Mouse (Mus musculus) myocyte (in vitro differentiated cells): Measurements from ENCODE around the gene Zfp961. TPM values are rescaled to one million over a fixed set of nuclear protein-coding genes. Genes with fewer than 3 reads are reported as not detected.
"Not testable (repeated sequence)": the region's sequence is repeated elsewhere in the genome, so short reads cannot be mapped to it uniquely, and the experiment has no call there.

Experiments used
- H3K27me3 ChIP-seq: one replicate; pipeline ENCODE4 v1.6.1; 2011; ENCODE audit not compliant: control insufficient read depth, insufficient read depth, insufficient read length
- H3K36me3 ChIP-seq: one replicate; pipeline ENCODE4 v1.6.1; 2011; ENCODE audit not compliant: control insufficient read depth, insufficient read depth
- H3K4me2 ChIP-seq: one replicate; pipeline ENCODE4 v1.6.1; 2011; ENCODE audit warnings: low read depth, control low read depth
- H3K4me3 ChIP-seq: one replicate; pipeline ENCODE4 v1.5.1; 2011; ENCODE audit warnings: mild to moderate bottlenecking, control low read depth, moderate library complexity
- H3K79me2 ChIP-seq: one replicate; pipeline ENCODE4 v1.6.1; 2011; ENCODE audit not compliant: control insufficient read depth, insufficient read depth
- H3ac ChIP-seq: one replicate; pipeline ENCODE4 v1.6.1; 2011; ENCODE audit not compliant: control insufficient read depth, insufficient read length
- CEBPB ChIP-seq: IDR thresholded peaks from 2 replicates; pipeline ENCODE4 v1.6.1; 2011; ENCODE audit warnings: mild to moderate bottlenecking, moderate library complexity; ENCODE audit not compliant: poor library complexity, insufficient read depth, severe bottlenecking
- E2F4 ChIP-seq: IDR thresholded peaks from one replicate; pipeline ENCODE4 v1.6.1; 2011; ENCODE audit warnings: mild to moderate bottlenecking, control low read depth, moderate library complexity; ENCODE audit not compliant: insufficient read depth
- MAX ChIP-seq: IDR thresholded peaks from one replicate; pipeline ENCODE4 v1.6.1; 2011; ENCODE audit warnings: low read depth, mild to moderate bottlenecking, control low read depth
- MYOD1 ChIP-seq, 3 experiments: IDR thresholded peaks; one replicate each; pipeline ENCODE4 v1.6.1; 2011; ENCODE audit warnings: control low read depth in 2 of 3, low read depth in 2 of 3, mild to moderate bottlenecking in 2 of 3, moderate library complexity in 1 of 3; ENCODE audit not compliant: insufficient read length in 2 of 3, control insufficient read depth in 1 of 3
- MYOG ChIP-seq, 3 experiments: IDR thresholded peaks; one replicate each; pipeline ENCODE4 v1.6.1; 2011; ENCODE audit warnings: control low read depth in 2 of 3, low read depth in 2 of 3, mild to moderate bottlenecking in 2 of 3; ENCODE audit not compliant: insufficient read length in 2 of 3, control insufficient read depth in 1 of 3, insufficient read depth in 1 of 3
- POLR2A ChIP-seq: IDR thresholded peaks from one replicate; pipeline ENCODE4 v1.6.1; 2011; ENCODE audit warnings: low read depth, mild to moderate bottlenecking, control low read depth, moderate library complexity; ENCODE audit not compliant: insufficient read length
- POLR2AphosphoS2 ChIP-seq: IDR thresholded peaks from one replicate; pipeline ENCODE4 v1.6.1; 2011; ENCODE audit warnings: low read depth, control low read depth; ENCODE audit not compliant: insufficient read length
- REST ChIP-seq: IDR thresholded peaks from one replicate; pipeline ENCODE4 v1.6.1; 2011; ENCODE audit warnings: mild to moderate bottlenecking, control low read depth, moderate library complexity; ENCODE audit not compliant: insufficient read depth, insufficient read length
- SRF ChIP-seq: IDR thresholded peaks from one replicate; pipeline ENCODE4 v1.6.1; 2011; ENCODE audit warnings: low read depth; ENCODE audit not compliant: control insufficient read depth, insufficient read length
- TCF12 ChIP-seq: IDR thresholded peaks from one replicate; pipeline ENCODE4 v1.6.1; 2011; ENCODE audit warnings: mild to moderate bottlenecking, control low read depth; ENCODE audit not compliant: poor library complexity, insufficient read depth, severe bottlenecking
- TCF3 ChIP-seq: IDR thresholded peaks from one replicate; pipeline ENCODE4 v1.6.1; 2011; ENCODE audit warnings: low read depth, control low read depth; ENCODE audit not compliant: insufficient read length
- USF1 ChIP-seq: IDR thresholded peaks from one replicate; pipeline ENCODE4 v1.6.1; 2011; ENCODE audit warnings: low read depth, mild to moderate bottlenecking, control low read depth, moderate library complexity
- polyA plus RNA-seq: library from polyadenylated mRNA; unstranded; fragments of >200 nt; fragmentation: generic; extraction: Trizol; gene quantifications from one replicate; pipeline ENCODE4 v1.2.1, GENCODE M21; 2012; ENCODE audit warnings: missing spikeins

The Zfp961 gene
- polyA plus RNA-seq, 1 experiment, result 2.7 TPM

DNA sequence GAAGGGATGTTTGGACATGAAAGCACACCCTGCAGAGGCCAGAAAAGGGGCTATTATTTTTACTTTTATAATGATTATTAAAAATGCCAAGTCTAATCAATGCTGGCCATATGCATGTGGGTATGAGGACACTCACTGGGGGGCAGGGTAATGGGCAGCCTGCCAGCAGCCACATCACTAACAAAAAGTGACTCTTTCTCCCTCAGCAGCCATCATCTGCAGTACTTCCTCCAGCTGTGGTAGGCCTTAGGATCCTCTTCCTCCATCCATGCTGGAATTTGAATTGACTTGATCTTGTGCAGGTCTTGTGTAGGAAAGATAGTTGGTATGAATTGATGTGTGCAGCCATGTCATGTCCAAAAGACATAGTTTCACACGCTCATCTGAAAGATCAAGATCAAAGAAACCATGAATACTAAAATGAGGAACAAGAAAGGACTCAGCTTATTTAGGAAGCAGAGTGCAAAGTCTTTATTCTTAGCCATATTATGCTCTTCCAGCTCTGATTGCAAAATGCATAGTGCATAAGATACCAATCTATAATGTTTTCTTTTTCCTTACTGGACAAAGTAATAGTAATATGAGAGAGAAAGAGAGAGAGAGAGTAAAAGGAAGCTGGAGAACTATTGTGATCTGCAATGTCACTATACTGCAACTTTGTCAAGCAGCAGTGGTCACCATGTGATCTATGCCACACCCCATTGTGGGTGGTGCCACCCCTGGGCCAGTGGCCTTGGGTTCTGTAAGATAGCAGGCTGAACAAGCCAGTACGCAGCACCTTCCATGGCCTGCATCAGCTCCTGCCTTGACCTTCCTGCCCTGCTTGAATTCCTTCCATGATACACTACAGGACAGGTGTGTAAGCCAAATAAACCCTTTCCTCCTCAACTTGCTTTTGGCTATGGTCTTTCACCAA is 10.3 kb upstream of the Zfp961 start:
- no peaks in the 10 kb centered on the region for H3K79me2 ChIP-seq

GRCm38 (mm10) chr8:71941776-71942175 is 9.1 kb upstream of the Zfp961 start:
- no peaks in the 10 kb centered on the region for H3K27me3 ChIP-seq
- TF ChIP-seq MYOG (IDR thresholded peaks at IDR 0.05; ENCODE audit: control insufficient read depth in 1 of 3, insufficient read depth in 1 of 3, insufficient read length in 2 of 3, low read depth in 2 of 3), result no peak
- TF ChIP-seq MAX, result no peak
- TF ChIP-seq MYOD1 (IDR thresholded peaks at IDR 0.05; ENCODE audit: control insufficient read depth in 1 of 3, insufficient read length in 2 of 3, low read depth in 2 of 3), result no peak
- no peak for TF ChIP-seq SRF
- no peak overlapping the region for H3K4me3 ChIP-seq
- H3ac ChIP-seq, result no peak overlapping the region
- no peak overlapping the region for H3K4me2 ChIP-seq
- no peaks in the 10 kb centered on the region for H3K36me3 ChIP-seq
- H3K79me2 ChIP-seq, result no peaks in the 10 kb centered on the region

More for the DNA sequence above, 10.3 kb upstream of the Zfp961 start:
- H3K4me3 ChIP-seq, result no peak overlapping the region
- H3ac ChIP-seq, result no peak overlapping the region
- no peak overlapping the region for H3K4me2 ChIP-seq
- H3K27me3 ChIP-seq, result no peaks in the 10 kb centered on the region
- H3K36me3 ChIP-seq, result no peaks in the 10 kb centered on the region
- TF ChIP-seq SRF, result no peak
- no peak for TF ChIP-seq CEBPB
- TF ChIP-seq POLR2AphosphoS2, result no peak
- TF ChIP-seq TCF12, result no peak
- no peak for TF ChIP-seq MYOD1 (IDR thresholded peaks at IDR 0.05; ENCODE audit: control insufficient read depth in 1 of 3, insufficient read length in 2 of 3, low read depth in 2 of 3)
- no peak for TF ChIP-seq USF1
- TF ChIP-seq TCF3, result no peak
- TF ChIP-seq MYOG (IDR thresholded peaks at IDR 0.05; ENCODE audit: control insufficient read depth in 1 of 3, insufficient read depth in 1 of 3, insufficient read length in 2 of 3, low read depth in 2 of 3), result no peak
- no peak for TF ChIP-seq REST
- no peak for TF ChIP-seq MAX
- TF ChIP-seq E2F4, result no peak
- no peak for TF ChIP-seq POLR2A

GRCm38 (mm10) chr8:71948624-71949023 is 2.2 kb upstream of the Zfp961 start:
- no peaks in the 10 kb centered on the region for H3K36me3 ChIP-seq
- TF ChIP-seq MYOD1 (IDR thresholded peaks at IDR 0.05; ENCODE audit: control insufficient read depth in 1 of 3, insufficient read length in 2 of 3, low read depth in 2 of 3) (no peak), MYOG (IDR thresholded peaks at IDR 0.05; ENCODE audit: control insufficient read depth in 1 of 3, insufficient read depth in 1 of 3, insufficient read length in 2 of 3, low read depth in 2 of 3) (no peak), CEBPB (no peak)
- no peak overlapping the region for H3K4me3 ChIP-seq
- H3K27me3 ChIP-seq, result no peaks in the 10 kb centered on the region
- H3ac ChIP-seq, result no peak overlapping the region
- peaks cover 12% of the 10 kb centered on the region for H3K79me2 ChIP-seq
- no peak overlapping the region for H3K4me2 ChIP-seq

GRCm38 (mm10) chr8:71951436-71952161 is 761 bp downstream of the Zfp961 start:
- TF ChIP-seq MYOG (IDR thresholded peaks at IDR 0.05; ENCODE audit: control insufficient read depth in 1 of 3, insufficient read depth in 1 of 3, insufficient read length in 2 of 3, low read depth in 2 of 3) (no peak), TCF12 (no peak)
- H3K36me3 ChIP-seq, result no peaks in the 10 kb centered on the region
- no peak overlapping the region for H3ac ChIP-seq
- no peaks in the 10 kb centered on the region for H3K27me3 ChIP-seq
- peak overlapping the region; percentile 69 for H3K4me3 ChIP-seq
- peaks cover 21% of the 10 kb centered on the region for H3K79me2 ChIP-seq
- peak overlapping the region; percentile 76 for H3K4me2 ChIP-seq

- peaks cover 29% of the 10 kb centered on the region for H3K79me2 ChIP-seq
- no peak overlapping the region for H3ac ChIP-seq
- H3K36me3 ChIP-seq, result no peaks in the 10 kb centered on the region
- no peak for TF ChIP-seq POLR2AphosphoS2
- no peak for TF ChIP-seq SRF
- no peak for TF ChIP-seq MAX
- TF ChIP-seq TCF12, result no peak
- no peak for TF ChIP-seq TCF3
- TF ChIP-seq REST, result no peak
- TF ChIP-seq POLR2A, result no peak
- no peak for TF ChIP-seq MYOG (IDR thresholded peaks at IDR 0.05; ENCODE audit: control insufficient read depth in 1 of 3, insufficient read depth in 1 of 3, insufficient read length in 2 of 3, low read depth in 2 of 3)
- TF ChIP-seq E2F4, result no peak
- TF ChIP-seq CEBPB, result no peak
- no peak for TF ChIP-seq MYOD1 (IDR thresholded peaks at IDR 0.05; ENCODE audit: control insufficient read depth in 1 of 3, insufficient read length in 2 of 3, low read depth in 2 of 3)
- no peak for TF ChIP-seq USF1
- H3K4me2 ChIP-seq, result no peak overlapping the region
- H3K4me3 ChIP-seq, result no peak overlapping the region
- no peaks in the 10 kb centered on the region for H3K27me3 ChIP-seq
Observed at GRCm38 (mm10) chr8:71952489-71952888, 1.7 kb downstream of the Zfp961 start.

- not testable (repeated sequence) for H3K27me3 ChIP-seq, H3K36me3 ChIP-seq, H3ac ChIP-seq, H3K4me2 ChIP-seq, H3K4me3 ChIP-seq
- peaks cover 29% of the 10 kb centered on the region for H3K79me2 ChIP-seq
Observed at GRCm38 (mm10) chr8:71952961-71953700, 2.3 kb downstream of the Zfp961 start.
